Mouse (Mus musculus): ENCODE measurements at regions not wholly inside any gene's neighbourhood (a gene's known extent, or its start where the extent isn't known, plus 50 kb on each side); places are given as distances from the start of the nearest gene placed in this dataset.

DNA sequence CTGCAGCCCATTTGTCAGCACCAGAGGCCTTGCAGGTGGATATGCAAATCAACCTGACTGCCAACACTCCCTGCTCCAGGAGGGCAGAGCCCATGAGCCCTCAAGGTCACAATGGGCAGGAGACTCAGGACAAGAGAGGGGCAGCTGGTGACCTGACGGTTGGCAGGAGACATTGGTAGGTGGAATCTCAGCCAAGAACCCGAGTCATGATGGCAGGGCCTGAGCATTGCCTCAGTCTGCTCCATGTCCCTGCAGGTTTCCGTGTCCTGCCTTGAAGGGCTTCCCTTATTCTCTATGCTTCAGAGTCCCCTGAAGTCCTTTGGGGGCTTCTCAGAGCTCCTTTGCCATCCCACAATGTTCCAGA lies 51.7 kb upstream of the Sulf2 start:
- Histone ChIP-seq H3K4me3 (no peak overlapping the region), H3K9ac (no peak overlapping the region), H3K36me3 (ENCODE audit: poor library complexity, severe bottlenecking) (no peaks in the 10 kb centered on the region), H3K4me2 (no peak overlapping the region), H3K27ac (no peak overlapping the region), H3K27me3 (0 out of 2 replicates have a peak, but pooled peaks cover 4% of the 10 kb centered on the region), H3K9me3 (replicated peaks) (no peaks in the 10 kb centered on the region), H3K4me1 (peaks cover 12% of the 10 kb centered on the region; the same call in 1 of the 2 replicates)
- no peak for ATAC-seq
- 74% methylated on average over 3 of the region's 3 CpGs for WGBS

DNA sequence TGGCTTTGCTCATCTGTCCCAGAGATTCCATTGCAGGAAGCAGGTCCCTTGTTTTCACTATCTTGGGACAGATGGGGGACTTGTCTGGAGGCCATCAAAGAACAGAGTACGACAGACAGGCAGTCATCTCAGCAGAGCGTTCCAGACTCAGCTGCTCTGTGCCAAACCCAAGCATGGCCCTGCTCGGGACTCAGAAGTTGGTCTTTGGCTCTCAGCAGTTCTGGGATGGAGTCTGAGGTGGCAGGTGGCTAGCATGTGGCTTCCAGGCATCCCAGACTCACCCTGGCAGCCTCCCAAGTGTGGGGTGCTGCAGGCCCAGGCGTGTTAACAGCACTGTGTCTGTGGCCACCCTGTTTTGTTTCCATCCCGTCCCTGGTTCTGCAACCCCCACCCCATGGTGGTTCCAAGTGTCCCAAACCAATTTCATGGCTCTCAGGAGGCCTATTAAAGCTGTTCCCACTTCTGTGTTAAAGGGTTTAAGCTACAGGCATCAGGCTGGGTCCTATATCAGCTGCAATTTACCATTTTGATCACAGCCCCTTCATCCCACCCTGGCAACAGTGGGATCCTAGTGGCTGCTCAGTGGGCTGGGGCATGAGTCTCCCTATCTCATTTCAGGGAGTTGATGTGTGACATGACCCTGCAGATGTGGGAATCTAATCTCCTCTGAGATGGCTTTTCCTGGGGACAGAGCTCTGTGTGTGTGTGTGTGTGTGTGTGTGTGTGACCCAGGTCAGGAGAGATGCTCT lies 51.1 kb upstream of the Sulf2 start:
- peak; percentile 57; the same call in 1 of the 2 replicates for ATAC-seq
- H3K27ac ChIP-seq, result no peak overlapping the region
- 64% methylated on average over 5 of the region's 5 CpGs for WGBS

More for the DNA sequence above, 51.1 kb upstream of the Sulf2 start:
- 0 out of 2 replicates have a peak, but pooled peaks cover 7% of the 10 kb centered on the region for H3K27me3 ChIP-seq
- no peak overlapping the region for H3K4me3 ChIP-seq
- H3K9ac ChIP-seq, result no peak overlapping the region
- H3K36me3 ChIP-seq (ENCODE audit: poor library complexity, severe bottlenecking), result no peaks in the 10 kb centered on the region
- H3K9me3 ChIP-seq (replicated peaks), result no peaks in the 10 kb centered on the region
- no peak overlapping the region for H3K4me2 ChIP-seq
- H3K4me1 ChIP-seq, result peaks cover 12% of the 10 kb centered on the region; the same call in 1 of the 2 replicates
